Mouse (Mus musculus): ENCODE data around the gene Sufu.

The Sufu gene

GRCm38 (mm10) chr19:46462574-46462973 is 65.9 kb downstream of the Sufu start:
- no peak for DNase-seq (ENCODE audit: extremely low read depth, low read depth)

GRCm38 (mm10) chr19:46463446-46463845 is 66.8 kb downstream of the Sufu start:
- no peak for DNase-seq (ENCODE audit: extremely low read depth, low read depth)

GRCm38 (mm10) chr19:46466160-46466559 is 69.5 kb downstream of the Sufu start:
- no peak for DNase-seq (ENCODE audit: extremely low read depth, low read depth)

- no peak for DNase-seq (ENCODE audit: extremely low read depth, low read depth)
These were observed 70.4 kb downstream of the Sufu start for GRCm38 (mm10) chr19:46467051-46467503.

- DNase-seq (ENCODE audit: extremely low read depth, low read depth): peak; percentile 11
These were observed 73.9 kb downstream of the Sufu start for GRCm38 (mm10) chr19:46470364-46471240.

GRCm38 (mm10) chr19:46471324-46472093 is 74.8 kb downstream of the Sufu start:
- no peak for DNase-seq (ENCODE audit: extremely low read depth, low read depth)

GRCm38 (mm10) chr19:46477432-46477845 is 80.7 kb downstream of the Sufu start:
- no peak for DNase-seq (ENCODE audit: extremely low read depth, low read depth)

- DNase-seq (ENCODE audit: extremely low read depth, low read depth): no peak
These were observed 81.5 kb downstream of the Sufu start for GRCm38 (mm10) chr19:46478242-46478641.

- peak; percentile 50 for DNase-seq (ENCODE audit: extremely low read depth, low read depth)
These were observed 82.1 kb downstream of the Sufu start for GRCm38 (mm10) chr19:46478826-46479225.

- no peak for DNase-seq (ENCODE audit: extremely low read depth, low read depth)
These were observed 82.8 kb downstream of the Sufu start for GRCm38 (mm10) chr19:46479306-46480075.

- DNase-seq (ENCODE audit: extremely low read depth, low read depth): no peak
These were observed 84.1 kb downstream of the Sufu start for GRCm38 (mm10) chr19:46480624-46481345.

- no peak for DNase-seq (ENCODE audit: extremely low read depth, low read depth)
These were observed 84.7 kb downstream of the Sufu start for GRCm38 (mm10) chr19:46481352-46481751.

- no peak for DNase-seq (ENCODE audit: extremely low read depth, low read depth)
These were observed 85.1 kb downstream of the Sufu start for GRCm38 (mm10) chr19:46481756-46482155.

GRCm38 (mm10) chr19:46482896-46483516 is 86.3 kb downstream of the Sufu start:
- no peak for DNase-seq (ENCODE audit: extremely low read depth, low read depth)

- DNase-seq (ENCODE audit: extremely low read depth, low read depth): no peak
These were observed 87.1 kb downstream of the Sufu start for GRCm38 (mm10) chr19:46483701-46484328.

- no peak for DNase-seq (ENCODE audit: extremely low read depth, low read depth)
These were observed 87.8 kb downstream of the Sufu start for GRCm38 (mm10) chr19:46484518-46484917.

- no peak for DNase-seq (ENCODE audit: extremely low read depth, low read depth)
These were observed 89.2 kb downstream of the Sufu start for GRCm38 (mm10) chr19:46485847-46486246.

GRCm38 (mm10) chr19:46486709-46487108 is 90.0 kb downstream of the Sufu start:
- no peak for DNase-seq (ENCODE audit: extremely low read depth, low read depth)

- DNase-seq (ENCODE audit: extremely low read depth, low read depth): no peak
These were observed 92.8 kb downstream of the Sufu start for GRCm38 (mm10) chr19:46489448-46489847.

GRCm38 (mm10) chr19:46490634-46491033 is 93.9 kb downstream of the Sufu start:
- DNase-seq (ENCODE audit: extremely low read depth, low read depth): no peak

Data from MEL-GATA-1-ER (cell line).